Mouse (Mus musculus) B cell, adult 62 days (primary cell): Measurements from ENCODE around the gene Tnfrsf1b. TPM values are rescaled to one million over a fixed set of nuclear protein-coding genes. Genes with fewer than 3 reads are reported as not detected.

ENCODE experiments used
- total RNA-seq: library from RNA; stranded (reverse); gene quantifications from 4 replicates; pipeline ENCODE4 v1.2.4, GENCODE M21; 2023

Tnfrsf1b gene
- 19.8 to 22.7 TPM (median 21.3 TPM) in 4 replicates for total RNA-seq

DNA sequence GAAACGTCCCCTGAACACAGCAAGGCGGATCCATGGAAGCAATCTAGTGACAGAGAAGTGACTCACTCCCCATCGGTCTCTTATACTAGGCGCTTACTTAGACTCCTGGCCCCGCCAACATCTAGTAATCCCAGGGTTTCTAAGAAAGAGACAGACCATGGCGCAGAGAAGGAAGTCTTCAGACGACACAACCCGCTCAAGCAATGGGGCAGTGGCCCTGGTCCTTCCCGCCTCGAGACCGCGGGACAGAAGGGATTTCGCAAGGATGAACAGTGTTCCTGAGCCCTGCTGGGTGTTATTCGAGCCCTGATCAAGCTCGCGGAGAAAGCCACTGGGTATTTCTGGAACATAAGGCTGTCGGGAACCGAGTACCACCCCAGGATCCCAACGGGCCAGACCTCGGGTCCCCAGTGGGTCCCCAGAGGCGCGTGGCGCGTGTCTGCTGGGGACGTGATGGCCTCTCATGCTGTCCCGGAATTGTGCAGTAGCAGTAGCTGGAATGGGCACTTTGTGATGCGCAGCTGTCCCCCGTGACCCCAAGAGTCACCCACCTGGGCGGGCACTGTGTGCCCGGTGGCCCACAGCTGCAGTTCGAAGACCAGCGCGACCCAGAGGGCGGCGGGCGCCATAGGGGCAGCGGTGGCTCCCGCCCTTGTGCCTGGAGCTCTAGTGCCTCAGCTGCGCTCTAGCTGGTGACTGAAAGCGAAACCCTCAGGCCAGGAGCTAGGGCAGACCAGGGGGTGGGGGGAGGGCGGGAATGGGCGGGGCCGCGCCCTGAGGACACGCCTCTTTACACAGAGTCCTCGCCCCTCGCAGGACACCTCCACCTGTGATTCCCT is at the start of gene Tnfrsf1b:
Gene Tnfrsf1b (minus strand): TSS at position 698 of the 839 bp plus-strand sequence.

DNA sequence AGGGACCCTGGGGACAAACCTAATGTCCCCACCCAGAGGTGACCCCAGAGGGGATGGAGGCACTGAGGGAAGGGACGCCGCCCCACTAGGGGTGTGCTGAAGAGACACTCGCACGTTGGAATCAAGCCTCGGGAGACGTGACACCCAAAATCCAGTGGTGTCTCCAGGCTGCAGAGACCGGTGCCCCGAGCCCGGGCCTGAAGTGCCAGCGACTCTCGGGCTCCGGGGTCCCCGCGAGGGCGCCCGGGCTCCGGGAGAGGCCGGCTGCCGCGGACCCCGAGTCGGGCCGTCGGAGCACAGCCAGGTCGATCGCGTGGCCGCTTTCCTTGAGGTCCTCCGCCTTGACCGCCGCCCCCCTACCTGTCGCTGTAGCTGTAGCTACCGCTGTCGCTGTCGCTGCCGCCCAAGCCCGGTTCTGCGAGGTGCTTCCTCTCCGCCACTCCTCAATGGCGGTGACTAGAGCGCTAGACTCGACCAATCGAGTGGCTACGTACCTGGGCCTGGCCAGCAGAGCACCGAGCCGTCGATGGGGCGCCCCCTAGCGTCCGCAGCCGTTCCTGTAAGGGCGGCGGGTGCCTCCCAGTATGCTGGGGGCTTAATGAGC is 52.0 kb downstream of the Tnfrsf1b start, which contains the start of gene Vps13d:
Gene Vps13d (minus strand): TSS at position 447 of the 604 bp plus-strand sequence.

Other genes starting within 250 kb of the Tnfrsf1b start
- gene Vps13d, start 51.9 kb downstream of the Tnfrsf1b start, total RNA-seq, result 59.5 to 73.7 TPM (median 64.5 TPM) in 4 replicates
- gene Tnfrsf8, start 68.3 kb upstream of the Tnfrsf1b start, total RNA-seq, result 0.17 to 0.27 TPM (median 0.24 TPM) in 3 of 4 replicates, not detected in the other